Comparison of ENCODE assay signal across 9 mouse cellular contexts in genomic region chr10:127677591-127678336, GRCm38 (mm10). TPM values are rescaled to one million over a fixed set of nuclear protein-coding genes. Genes with fewer than 3 reads are reported as not detected.
A peak's percentile ranks its signal among the peaks of the same experiment; 100 is the strongest.
DNase-seq lines count a peak whose midpoint lies in the region; ATAC-seq lines count a peak whose summit lies in the region.
"Had no signal": no experiment of that assay in that cellular context is flagged by ENCODE, and none has a peak within 500 bp of the region (broad histone marks: within the 10 kb centered on the region; RNA-seq: fewer than 3 reads in every experiment).

No protein-coding gene starts in this region.

- DNase-seq in gastrocnemius, adult 18-20 months (ENCODE audit: low spot score) = peak; percentile 53
- DNase-seq in gastrocnemius, postnatal 10 days = no peak
- peak; percentile 71 for DNase-seq in forebrain, embryonic 11.5 days (ENCODE audit: low spot score)
- peak; percentile 75 for DNase-seq in limb, embryonic 11.5 days (ENCODE audit: low spot score)
- peak; percentile 90 for DNase-seq in midbrain, embryonic 11.5 days (ENCODE audit: low spot score, missing footprints)

- H3K9me3 ChIP-seq in forebrain, embryonic 11.5 days (ENCODE audit: control insufficient read depth, low read length) = no peaks in the 10 kb centered on the region
- no peaks in the 10 kb centered on the region for H3K9me3 ChIP-seq in hindbrain, embryonic 15.5 days
- H3K9me3 ChIP-seq in limb, embryonic 11.5 days (ENCODE audit: control insufficient read depth, low read length) = no peaks in the 10 kb centered on the region
- no peaks in the 10 kb centered on the region for H3K9me3 ChIP-seq in midbrain, embryonic 11.5 days (ENCODE audit: control insufficient read depth, low read length)
- H3K9me3 ChIP-seq in stomach, embryonic 15.5 days = no peaks in the 10 kb centered on the region

- H3K4me2 ChIP-seq in forebrain, embryonic 11.5 days (ENCODE audit: low read depth, low read length, severe bottlenecking) = peak overlapping the region; percentile 89
- peak overlapping the region; percentile 96 for H3K4me2 ChIP-seq in hindbrain, embryonic 15.5 days
- H3K4me2 ChIP-seq in limb, embryonic 11.5 days (ENCODE audit: low read depth, severe bottlenecking) = peak overlapping the region; percentile 80
- H3K4me2 ChIP-seq in midbrain, embryonic 11.5 days = peak overlapping the region; percentile 73
- peak overlapping the region; percentile 91 for H3K4me2 ChIP-seq in stomach, embryonic 15.5 days

- no peak overlapping the region for H3K27ac ChIP-seq in brown adipose tissue, adult 24 weeks (replicated peaks; ENCODE audit: low read depth, low read length)
- H3K27ac ChIP-seq in forebrain, embryonic 11.5 days (ENCODE audit: low read depth, low read length) = no peak overlapping the region
- H3K27ac ChIP-seq in hindbrain, embryonic 15.5 days (replicated peaks) = no peak overlapping the region
- no peak overlapping the region for H3K27ac ChIP-seq in limb, embryonic 11.5 days (replicated peaks; ENCODE audit: low read depth, low read length)
- H3K27ac ChIP-seq in midbrain, embryonic 11.5 days (ENCODE audit: low read depth, low read length) = no peak overlapping the region
- H3K27ac ChIP-seq in stomach, embryonic 15.5 days = 0 out of 2 replicates have a peak overlapping the region, but pooled peaks have one; percentile 49

- no peaks in the 10 kb centered on the region for H3K27me3 ChIP-seq in forebrain, embryonic 11.5 days (ENCODE audit: control insufficient read depth, insufficient read depth, low read length)
- H3K27me3 ChIP-seq in hindbrain, embryonic 15.5 days = no peaks in the 10 kb centered on the region
- H3K27me3 ChIP-seq in limb, embryonic 11.5 days (ENCODE audit: control insufficient read depth, insufficient read depth, low read length) = no peaks in the 10 kb centered on the region
- no peaks in the 10 kb centered on the region for H3K27me3 ChIP-seq in midbrain, embryonic 11.5 days (ENCODE audit: control insufficient read depth, insufficient read depth, low read length)
- H3K27me3 ChIP-seq in stomach, embryonic 15.5 days (replicated peaks) = no peaks in the 10 kb centered on the region

- peak overlapping the region; percentile 68 for H3K4me3 ChIP-seq in brown adipose tissue, adult 24 weeks (ENCODE audit: insufficient read depth, low read depth, low read length)
- peak overlapping the region; percentile 75 for H3K4me3 ChIP-seq in forebrain, embryonic 11.5 days (ENCODE audit: low read depth, low read length)
- H3K4me3 ChIP-seq in hindbrain, embryonic 15.5 days = peak overlapping the region; percentile 71
- peak overlapping the region; percentile 85 for H3K4me3 ChIP-seq in limb, embryonic 11.5 days (ENCODE audit: low read depth, low read length)
- H3K4me3 ChIP-seq in midbrain, embryonic 11.5 days (ENCODE audit: low read depth, low read length) = peak overlapping the region; percentile 76
- peak overlapping the region; percentile 67 for H3K4me3 ChIP-seq in stomach, embryonic 15.5 days (replicated peaks)

- H3K9ac ChIP-seq in forebrain, embryonic 11.5 days (ENCODE audit: low read length) = peak overlapping the region; percentile 79
- H3K9ac ChIP-seq in hindbrain, embryonic 15.5 days = peak overlapping the region; percentile 51
- peak overlapping the region; percentile 71 for H3K9ac ChIP-seq in limb, embryonic 11.5 days (ENCODE audit: low read length)
- H3K9ac ChIP-seq in midbrain, embryonic 11.5 days (ENCODE audit: low read length) = peak overlapping the region; percentile 78
- H3K9ac ChIP-seq in stomach, embryonic 15.5 days = peak overlapping the region; percentile 49

- ATAC-seq in forebrain, embryonic 11.5 days (replicated peaks; ENCODE audit: low FRiP score) = peak; percentile 6; the same call in 1 of the 2 replicates
- no peak for ATAC-seq in hindbrain, embryonic 15.5 days (ENCODE audit: low FRiP score, low read depth)
- 0 out of 2 replicates have a peak, but pooled peaks have one; percentile 19 for ATAC-seq in limb, embryonic 11.5 days (ENCODE audit: insufficient number of reproducible peaks, low FRiP score, low TSS enrichment, low read depth)
- ATAC-seq in midbrain, embryonic 11.5 days (ENCODE audit: low FRiP score) = peak; percentile 6; the same call in 1 of the 2 replicates
- no peak for ATAC-seq in stomach, embryonic 15.5 days (ENCODE audit: insufficient read depth, low FRiP score, low read depth)

- H3K4me1 ChIP-seq in brown adipose tissue, adult 24 weeks (ENCODE audit: control insufficient read depth, insufficient read depth, insufficient read length, low read length) = no peaks in the 10 kb centered on the region
- no peaks in the 10 kb centered on the region; the same call in 1 of the 2 replicates for H3K4me1 ChIP-seq in forebrain, embryonic 11.5 days (replicated peaks; ENCODE audit: control insufficient read depth, insufficient read depth, low read length)
- H3K4me1 ChIP-seq in hindbrain, embryonic 15.5 days (replicated peaks) = peaks cover 11% of the 10 kb centered on the region
- H3K4me1 ChIP-seq in limb, embryonic 11.5 days (ENCODE audit: control insufficient read depth, insufficient read depth, low read length) = 0 out of 2 replicates have a peak, but pooled peaks cover 3% of the 10 kb centered on the region
- peaks cover 7% of the 10 kb centered on the region; the same call in 1 of the 2 replicates for H3K4me1 ChIP-seq in midbrain, embryonic 11.5 days (ENCODE audit: control insufficient read depth, insufficient read depth, low read length)
- H3K4me1 ChIP-seq in stomach, embryonic 15.5 days = peaks cover 7% of the 10 kb centered on the region; the same call in 1 of the 2 replicates

- 12% methylated on average over 14 of the region's 14 CpGs for WGBS in forebrain, embryonic 11.5 days
- WGBS in hindbrain, embryonic 15.5 days = 10% methylated on average over 14 of the region's 14 CpGs
- WGBS in limb, embryonic 11.5 days = 14% methylated on average over 14 of the region's 14 CpGs
- WGBS in midbrain, embryonic 11.5 days = 14% methylated on average over 14 of the region's 14 CpGs
- WGBS in stomach, embryonic 15.5 days = 9% methylated on average over 14 of the region's 14 CpGs

- no peaks in the 10 kb centered on the region for H3K36me3 ChIP-seq in forebrain, embryonic 11.5 days (ENCODE audit: control insufficient read depth, insufficient read depth, low read length)
- H3K36me3 ChIP-seq in hindbrain, embryonic 15.5 days = no peaks in the 10 kb centered on the region
- H3K36me3 ChIP-seq in limb, embryonic 11.5 days (ENCODE audit: control insufficient read depth, insufficient read depth, low read length) = no peaks in the 10 kb centered on the region
- no peaks in the 10 kb centered on the region for H3K36me3 ChIP-seq in midbrain, embryonic 11.5 days (ENCODE audit: control insufficient read depth, insufficient read depth, low read length)
- H3K36me3 ChIP-seq in stomach, embryonic 15.5 days = no peaks in the 10 kb centered on the region

RNA-seq across cellular contexts. Expression of gene Nab2, which starts 9.4 kb away (rescaled TPM):
- total RNA-seq in gastrocnemius, adult 18-20 months (2021) = 1 to 10 TPM; 3.4 to 3.5 TPM
- total RNA-seq in gastrocnemius, postnatal 10 days (2021) = 10 to 100 TPM in 1 of 2 experiments, 1 to 10 TPM in 1; 7.0 to 13.2 TPM
- 4.2 and 6.3 TPM in 2 replicates for polyA plus RNA-seq in brown adipose tissue, adult 24 weeks (2012; ENCODE audit: insufficient read depth, insufficient read length, missing spikeins)
- 4.9 and 5.5 TPM in 2 replicates for polyA plus RNA-seq in forebrain, embryonic 11.5 days (2014; fragmentation: Nextera tagmentation; extraction: Ambion mirVana)
- polyA plus RNA-seq in hindbrain, embryonic 15.5 days (2015; fragmentation: Nextera tagmentation; extraction: Ambion mirVana) = 2.5 and 2.7 TPM in 2 replicates
- 12.7 and 13.1 TPM in 2 replicates for polyA plus RNA-seq in limb, embryonic 11.5 days (2014; fragmentation: Nextera tagmentation; extraction: Ambion mirVana)
- 2.1 and 2.2 TPM in 2 replicates for polyA plus RNA-seq in midbrain, embryonic 11.5 days (2014; fragmentation: Nextera tagmentation; extraction: Ambion mirVana)
- 10.8 and 13.3 TPM in 2 replicates for polyA plus RNA-seq in stomach, embryonic 15.5 days (2015; fragmentation: Nextera tagmentation; extraction: Ambion mirVana)

RNA-seq across cellular contexts. Expression of gene Nemp1, which starts 11.1 kb away (rescaled TPM):
- 1 to 10 TPM; 2.5 to 2.7 TPM for total RNA-seq in gastrocnemius, adult 18-20 months (2021)
- 1 to 10 TPM; 2.8 to 5.3 TPM for total RNA-seq in gastrocnemius, postnatal 10 days (2021)
- polyA plus RNA-seq in brown adipose tissue, adult 24 weeks (2012; ENCODE audit: insufficient read depth, insufficient read length, missing spikeins) = 1.0 and 2.5 TPM in 2 replicates
- 12.0 and 12.2 TPM in 2 replicates for polyA plus RNA-seq in forebrain, embryonic 11.5 days (2014; fragmentation: Nextera tagmentation; extraction: Ambion mirVana)
- polyA plus RNA-seq in hindbrain, embryonic 15.5 days (2015; fragmentation: Nextera tagmentation; extraction: Ambion mirVana) = 3.1 and 3.4 TPM in 2 replicates
- 12.5 and 15.0 TPM in 2 replicates for polyA plus RNA-seq in limb, embryonic 11.5 days (2014; fragmentation: Nextera tagmentation; extraction: Ambion mirVana)
- 10.0 and 10.9 TPM in 2 replicates for polyA plus RNA-seq in midbrain, embryonic 11.5 days (2014; fragmentation: Nextera tagmentation; extraction: Ambion mirVana)
- 7.8 and 8.6 TPM in 2 replicates for polyA plus RNA-seq in stomach, embryonic 15.5 days (2015; fragmentation: Nextera tagmentation; extraction: Ambion mirVana)

RNA-seq across cellular contexts. Expression of gene Myo1a, which starts 27.2 kb away (rescaled TPM):
- total RNA-seq in gastrocnemius, adult 18-20 months (2021) = not detected
- total RNA-seq in gastrocnemius, postnatal 10 days (2021) = under 1 TPM; 0.21 to 0.54 TPM
- not detected in 2 replicates for polyA plus RNA-seq in brown adipose tissue, adult 24 weeks (2012; ENCODE audit: insufficient read depth, insufficient read length, missing spikeins)
- polyA plus RNA-seq in forebrain, embryonic 11.5 days (2014; fragmentation: Nextera tagmentation; extraction: Ambion mirVana) = 0.40 and 0.51 TPM in 2 replicates
- 0.72 and 0.77 TPM in 2 replicates for polyA plus RNA-seq in hindbrain, embryonic 15.5 days (2015; fragmentation: Nextera tagmentation; extraction: Ambion mirVana)
- polyA plus RNA-seq in limb, embryonic 11.5 days (2014; fragmentation: Nextera tagmentation; extraction: Ambion mirVana) = 0.40 and 0.61 TPM in 2 replicates
- 0.41 and 0.46 TPM in 2 replicates for polyA plus RNA-seq in midbrain, embryonic 11.5 days (2014; fragmentation: Nextera tagmentation; extraction: Ambion mirVana)
- polyA plus RNA-seq in stomach, embryonic 15.5 days (2015; fragmentation: Nextera tagmentation; extraction: Ambion mirVana) = 15.3 and 17.1 TPM in 2 replicates

RNA-seq across cellular contexts. Expression of gene Stat6, which starts 35.0 kb away (rescaled TPM):
- total RNA-seq in gastrocnemius, adult 18-20 months (2021) = 10 to 100 TPM; 16.0 to 17.9 TPM
- 10 to 100 TPM; 15.8 to 24.4 TPM for total RNA-seq in gastrocnemius, postnatal 10 days (2021)
- 24.7 and 28.8 TPM in 2 replicates for polyA plus RNA-seq in brown adipose tissue, adult 24 weeks (2012; ENCODE audit: insufficient read depth, insufficient read length, missing spikeins)
- 6.8 and 7.8 TPM in 2 replicates for polyA plus RNA-seq in forebrain, embryonic 11.5 days (2014; fragmentation: Nextera tagmentation; extraction: Ambion mirVana)
- 6.2 and 6.3 TPM in 2 replicates for polyA plus RNA-seq in hindbrain, embryonic 15.5 days (2015; fragmentation: Nextera tagmentation; extraction: Ambion mirVana)
- polyA plus RNA-seq in limb, embryonic 11.5 days (2014; fragmentation: Nextera tagmentation; extraction: Ambion mirVana) = 5.7 and 7.2 TPM in 2 replicates
- polyA plus RNA-seq in midbrain, embryonic 11.5 days (2014; fragmentation: Nextera tagmentation; extraction: Ambion mirVana) = 5.7 and 6.9 TPM in 2 replicates
- 35.0 and 37.1 TPM in 2 replicates for polyA plus RNA-seq in stomach, embryonic 15.5 days (2015; fragmentation: Nextera tagmentation; extraction: Ambion mirVana)

RNA-seq across cellular contexts. Expression of gene Tac2, which starts 46.5 kb away (rescaled TPM):
- total RNA-seq in gastrocnemius, adult 18-20 months (2021) = not detected
- under 1 TPM in 1 of 2 experiments, not detected in 1; 0.38 TPM for total RNA-seq in gastrocnemius, postnatal 10 days (2021)
- not detected in 2 replicates for polyA plus RNA-seq in brown adipose tissue, adult 24 weeks (2012; ENCODE audit: insufficient read depth, insufficient read length, missing spikeins)
- not detected in 2 replicates for polyA plus RNA-seq in forebrain, embryonic 11.5 days (2014; fragmentation: Nextera tagmentation; extraction: Ambion mirVana)
- 0.42 and 1.2 TPM in 2 replicates for polyA plus RNA-seq in hindbrain, embryonic 15.5 days (2015; fragmentation: Nextera tagmentation; extraction: Ambion mirVana)
- 1.9 and 2.9 TPM in 2 replicates for polyA plus RNA-seq in limb, embryonic 11.5 days (2014; fragmentation: Nextera tagmentation; extraction: Ambion mirVana)
- polyA plus RNA-seq in midbrain, embryonic 11.5 days (2014; fragmentation: Nextera tagmentation; extraction: Ambion mirVana) = not detected in 2 replicates
- 2.7 and 4.4 TPM in 2 replicates for polyA plus RNA-seq in stomach, embryonic 15.5 days (2015; fragmentation: Nextera tagmentation; extraction: Ambion mirVana)
- total RNA-seq: adrenal gland, adult 18-20 months had no signal

Comparison
In these comparisons a context has a peak if more than half of its experiments do, and no peak if none do; other contexts are left out.
1. ATAC-seq: peak in forebrain, embryonic 11.5 days (single experiment), limb, embryonic 11.5 days (single experiment) and midbrain, embryonic 11.5 days (single experiment); none in hindbrain, embryonic 15.5 days (single experiment) and stomach, embryonic 15.5 days (single experiment).
2. Peak in every context shown above with its lines, with median percentiles within 50 percentile points of each other: H3K4me3 ChIP-seq, H3K4me2 ChIP-seq and H3K9ac ChIP-seq.